Mouse (Mus musculus) cortical plate, adult 2 months (tissue): ENCODE measurements at regions not wholly inside any gene's neighbourhood (a gene's known extent, or its start where the extent isn't known, plus 50 kb on each side); places are given as distances from the start of the nearest gene placed in this dataset.

ENCODE experiments used
- CTCF ChIP-seq: fragments of 200-500 bp; IDR thresholded peaks from 2 replicates; pipeline ENCODE4 v1.5.1; 2011; ENCODE audit warnings: mild to moderate bottlenecking, control low read depth, low read length; ENCODE audit not compliant: insufficient read depth; ENCODE audit errors: extremely low read depth
- POLR2A ChIP-seq: fragments of 200-500 bp; IDR thresholded peaks from 2 replicates; pipeline ENCODE4 v1.6.1; 2011; ENCODE audit warnings: mild to moderate bottlenecking, low read length, control low read depth; ENCODE audit not compliant: insufficient read depth; ENCODE audit errors: extremely low read depth

- TF ChIP-seq CTCF (no peak), POLR2A (no peak)
These were observed 115.0 kb downstream of the Nectin1 start for GRCm38 (mm10) chr9:43858761-43859160.
